ENCODE assay signal across 8 mouse cellular contexts in genomic region chr8:94875096-94875870, GRCm38 (mm10). TPM values are rescaled to one million over a fixed set of nuclear protein-coding genes. Genes with fewer than 3 reads are reported as not detected.
DNase-seq lines count a peak whose midpoint lies in the region; ATAC-seq and TF ChIP-seq lines count a peak whose summit lies in the region.

No protein-coding gene starts in this region.

- intact Hi-C loops in gastrocnemius, postnatal 36 days (cut with DNase I): loop anchor here (2.0 kb wide), 1 partner anchor 34 kb away; no protein-coding TSS in a partner anchor

- no peak for TF ChIP-seq POLR2A in liver, adult 2 months (IDR thresholded peaks at IDR 0.05; ENCODE audit: extremely low read depth, insufficient read depth, low read length)

- H3K36me3 ChIP-seq in heart, postnatal 0 days (replicated peaks; ENCODE audit: control insufficient read depth, insufficient read depth, low read length): no peaks in the 10 kb centered on the region
- no peaks in the 10 kb centered on the region for H3K36me3 ChIP-seq in liver, adult 2 months (ENCODE audit: control insufficient read depth, insufficient read depth, low read length)

- no peaks in the 10 kb centered on the region for H3K9me3 ChIP-seq in heart, postnatal 0 days (replicated peaks; ENCODE audit: control insufficient read depth, low read length)

- H3K4me2 ChIP-seq in heart, postnatal 0 days (ENCODE audit: low read depth, low read length): peak overlapping the region; percentile 93

- no peaks in the 10 kb centered on the region for H3K79me2 ChIP-seq in liver, adult 2 months (ENCODE audit: control insufficient read depth, insufficient read depth, low read length)

- H3K27ac ChIP-seq in heart, postnatal 0 days (ENCODE audit: low read depth): peak overlapping the region; percentile 70
- no peak overlapping the region for H3K27ac ChIP-seq in liver, adult 2 months (replicated peaks; ENCODE audit: insufficient read depth, low read depth, low read length)

- ATAC-seq in heart, postnatal 0 days (ENCODE audit: insufficient read depth, low read depth): 0 out of 2 replicates have a peak, but pooled peaks have one; percentile 12

- H3K4me1 ChIP-seq in heart, postnatal 0 days (ENCODE audit: control insufficient read depth, insufficient read depth): peaks cover 14% of the 10 kb centered on the region; the same call in 1 of the 2 replicates
- H3K4me1 ChIP-seq in liver, adult 2 months (ENCODE audit: control insufficient read depth, insufficient read depth, low read length): no peaks in the 10 kb centered on the region; the same call in none of the 2 replicates

- peak; percentile 27 for DNase-seq in embryo, embryonic 10 days (ENCODE audit: low spot score)
- DNase-seq in embryo, embryonic 9.5 days (ENCODE audit: extremely low spot score): no peak
- peak; percentile 41 for DNase-seq in c-Kit-negative CD71-positive TER-119-positive erythroid progenitor cells, embryonic 14.5 days (ENCODE audit: low read depth, low spot score)
- no peak for DNase-seq in heart, postnatal 0 days (ENCODE audit: low spot score)
- DNase-seq in liver, adult 2 months (ENCODE audit: extremely low read depth, low read depth, low spot score): no peak
- DNase-seq in naive thymus-derived CD4-positive, alpha-beta T cell, adult 2 months (ENCODE audit: low read depth): peak; percentile 30
- no peak for DNase-seq in gastrocnemius, postnatal 36 days
- DNase-seq in natural killer cell, adult 2 months (ENCODE audit: low spot score in 2 of 2): no peak

- 4% methylated on average over 17 of the region's 17 CpGs for WGBS in heart, postnatal 0 days
- WGBS in liver, adult 2 months: 24% methylated on average over 17 of the region's 17 CpGs

- peak overlapping the region; percentile 78 for H3K4me3 ChIP-seq in heart, postnatal 0 days (ENCODE audit: low read depth, low read length)
- H3K4me3 ChIP-seq in liver, adult 2 months (ENCODE audit: insufficient read depth, low read depth, low read length): peak overlapping the region; percentile 54

- TF ChIP-seq CTCF in heart, postnatal 0 days (IDR thresholded peaks at IDR 0.05; ENCODE audit: low read depth): no peak
- TF ChIP-seq CTCF in liver, adult 2 months (IDR thresholded peaks at IDR 0.05; ENCODE audit: low read depth, low read length): no peak

- H3K27me3 ChIP-seq in heart, postnatal 0 days (ENCODE audit: control insufficient read depth, insufficient read depth, low read length): no peaks in the 10 kb centered on the region
- H3K27me3 ChIP-seq in liver, adult 2 months (ENCODE audit: control insufficient read depth, insufficient read depth, low read length): no peaks in the 10 kb centered on the region; the same call in 1 of the 2 replicates

- peak overlapping the region; percentile 65 for H3K9ac ChIP-seq in heart, postnatal 0 days (replicated peaks; ENCODE audit: low read depth, low read length)
- H3K9ac ChIP-seq in liver, adult 2 months (ENCODE audit: low read depth, low read length): peak overlapping the region; percentile 56

- TF ChIP-seq EP300 in heart, postnatal 0 days (IDR thresholded peaks at IDR 0.05; ENCODE audit: low read depth): no peak

RNA-seq across cellular contexts. Expression of gene Dok4, which starts 0.8 kb away (rescaled TPM):
- 43.4 and 59.1 TPM in 2 replicates for total RNA-seq in heart, postnatal 0 days (2014; rRNA removed; ENCODE audit: low replicate concordance)
- polyA plus RNA-seq in heart, postnatal 0 days (2015; fragmentation: Nextera tagmentation; extraction: Ambion mirVana): 27.7 and 28.7 TPM in 2 replicates
- 0.83 and 1.5 TPM in 2 replicates for total RNA-seq in liver, adult 2 months (2014; rRNA removed)
- 1.4 and 1.5 TPM in 2 replicates for polyA plus RNA-seq in liver, adult 2 months (2012; rRNA removed)
- 1 to 10 TPM; 2.6 to 4.9 TPM for total RNA-seq in gastrocnemius, postnatal 36 days (2021)

RNA-seq across cellular contexts. Expression of gene Polr2c, which starts 18.0 kb away (rescaled TPM):
- total RNA-seq in heart, postnatal 0 days (2014; rRNA removed; ENCODE audit: low replicate concordance): 96.3 and 112 TPM in 2 replicates
- polyA plus RNA-seq in heart, postnatal 0 days (2015; fragmentation: Nextera tagmentation; extraction: Ambion mirVana): 117 and 121 TPM in 2 replicates
- total RNA-seq in liver, adult 2 months (2014; rRNA removed): 27.4 and 31.7 TPM in 2 replicates
- 44.1 and 47.3 TPM in 2 replicates for polyA plus RNA-seq in liver, adult 2 months (2012; rRNA removed)
- total RNA-seq in gastrocnemius, postnatal 36 days (2021): 10 to 100 TPM; 34.3 to 44.5 TPM

RNA-seq across cellular contexts. Expression of gene Ciapin1, which starts 37.1 kb away (rescaled TPM):
- 41.6 and 80.6 TPM in 2 replicates for total RNA-seq in heart, postnatal 0 days (2014; rRNA removed; ENCODE audit: low replicate concordance)
- polyA plus RNA-seq in heart, postnatal 0 days (2015; fragmentation: Nextera tagmentation; extraction: Ambion mirVana): 84.0 and 92.2 TPM in 2 replicates
- total RNA-seq in liver, adult 2 months (2014; rRNA removed): 9.5 and 11.9 TPM in 2 replicates
- polyA plus RNA-seq in liver, adult 2 months (2012; rRNA removed): 48.9 and 57.3 TPM in 2 replicates
- 10 to 100 TPM; 31.9 to 34.4 TPM for total RNA-seq in gastrocnemius, postnatal 36 days (2021)

RNA-seq across cellular contexts. Expression of gene Coq9, which starts 37.2 kb away (rescaled TPM):
- total RNA-seq in heart, postnatal 0 days (2014; rRNA removed; ENCODE audit: low replicate concordance): 620 and 677 TPM in 2 replicates
- 290 and 300 TPM in 2 replicates for polyA plus RNA-seq in heart, postnatal 0 days (2015; fragmentation: Nextera tagmentation; extraction: Ambion mirVana)
- 148 and 183 TPM in 2 replicates for total RNA-seq in liver, adult 2 months (2014; rRNA removed)
- polyA plus RNA-seq in liver, adult 2 months (2012; rRNA removed): 280 and 359 TPM in 2 replicates
- total RNA-seq in gastrocnemius, postnatal 36 days (2021): 100 to 1,000 TPM; 411 to 443 TPM

RNA-seq across cellular contexts. Expression of gene Ccdc102a, which starts 42.6 kb away (rescaled TPM):
- total RNA-seq in heart, postnatal 0 days (2014; rRNA removed; ENCODE audit: low replicate concordance): 12.4 and 24.7 TPM in 2 replicates
- 10.1 and 10.6 TPM in 2 replicates for polyA plus RNA-seq in heart, postnatal 0 days (2015; fragmentation: Nextera tagmentation; extraction: Ambion mirVana)
- total RNA-seq in liver, adult 2 months (2014; rRNA removed): 0.46 and 0.94 TPM in 2 replicates
- 0.90 and 1.2 TPM in 2 replicates for polyA plus RNA-seq in liver, adult 2 months (2012; rRNA removed)
- 1 to 10 TPM; 3.3 to 3.8 TPM for total RNA-seq in gastrocnemius, postnatal 36 days (2021)

Comparison
In these comparisons a context has a peak if more than half of its experiments do, and no peak if none do; other contexts are left out.
1. DNase-seq: peak in embryo, embryonic 10 days (single experiment), c-Kit-negative CD71-positive TER-119-positive erythroid progenitor cells, embryonic 14.5 days (single experiment) and naive thymus-derived CD4-positive, alpha-beta T cell, adult 2 months (single experiment); none in embryo, embryonic 9.5 days (single experiment), heart, postnatal 0 days (single experiment), liver, adult 2 months (single experiment), gastrocnemius, postnatal 36 days (0 of 2) and natural killer cell, adult 2 months (0 of 2).